Mouse (Mus musculus) hindbrain, embryonic 10.5 days (tissue): ENCODE data around the gene Phox2a. TPM values are rescaled to one million over a fixed set of nuclear protein-coding genes. Genes with fewer than 3 reads are reported as not detected.

Experiments
- DNase-seq: peaks from one replicate; pipeline ENCODE4 v3.0.0-alpha.2; 2017; ENCODE audit warnings: low spot score
- H3K27ac ChIP-seq: fragments of 300-500 bp; sonication (generic); 2 replicates; pipeline ENCODE4 v1.5.1; 2016; ENCODE audit warnings: mild to moderate bottlenecking, moderate library complexity
- H3K27me3 ChIP-seq: fragments of 300-500 bp; sonication (generic); 2 replicates; pipeline ENCODE4 v1.6.1; 2016; ENCODE audit warnings: mild to moderate bottlenecking; ENCODE audit not compliant: poor library complexity, insufficient read depth, severe bottlenecking
- H3K36me3 ChIP-seq: fragments of 300-500 bp; sonication (generic); 2 replicates; pipeline ENCODE4 v1.6.1; 2016; ENCODE audit warnings: mild to moderate bottlenecking, moderate library complexity
- H3K4me1 ChIP-seq: fragments of 300-500 bp; sonication (generic); replicated peaks from 2 replicates; pipeline ENCODE4 v1.6.1; 2016; ENCODE audit warnings: mild to moderate bottlenecking
- H3K4me3 ChIP-seq: fragments of 300-500 bp; sonication (generic); 2 replicates; pipeline ENCODE4 v1.5.1; 2016; ENCODE audit warnings: mild to moderate bottlenecking, moderate library complexity
- H3K9me3 ChIP-seq: fragments of 300-500 bp; sonication (generic); 2 replicates; pipeline ENCODE4 v1.6.1; 2016; ENCODE audit warnings: mild to moderate bottlenecking, moderate library complexity
- WGBS: fragments of 180-500 bp; shearing (Covaris S2); methylation state at CpG from one replicate; pipeline ENCODE4 v1.1.7; 2016; 5-methylcytosine and 5-hydroxymethylcytosine counted together
- polyA plus RNA-seq: library from polyadenylated mRNA; unstranded; fragments of >200 nt; fragmentation: Nextera tagmentation; extraction: Ambion mirVana; gene quantifications from 2 replicates; pipeline ENCODE4 v1.2.1, GENCODE M21; 2016

Gene Phox2a
- polyA plus RNA-seq: 2.2 and 4.7 TPM in 2 replicates

GRCm38 (mm10) chr7:101817861-101818401 lies at the start of gene Phox2a:
TSS of gene Phox2a (plus strand) at chr7:101818313.
- WGBS: under 1% methylated on average over 45 of the region's 45 CpGs
- peak within 1 kb of the TSS; percentile 48 for H3K4me3 ChIP-seq
- DNase-seq: peak; percentile 52

GRCm38 (mm10) chr7:101770051-101770450 lies 48.1 kb upstream of the Phox2a start:
- H3K4me3 ChIP-seq: no peak overlapping the region
- DNase-seq: no peak
- H3K4me1 ChIP-seq: peaks cover 31% of the 10 kb centered on the region
- WGBS: 79% methylated on average over 7 of the region's 7 CpGs
- no peaks in the 10 kb centered on the region for H3K9me3 ChIP-seq
- H3K36me3 ChIP-seq: peaks cover 39% of the 10 kb centered on the region
- H3K27me3 ChIP-seq: no peaks in the 10 kb centered on the region
- H3K27ac ChIP-seq: 0 out of 2 replicates have a peak overlapping the region, but pooled peaks have one; percentile 35

More at GRCm38 (mm10) chr7:101817861-101818401, at the start of gene Phox2a:
- H3K4me1 ChIP-seq: peaks cover 42% of the 10 kb centered on the region
- peaks cover 3% of the 10 kb centered on the region; the same call in 1 of the 2 replicates for H3K9me3 ChIP-seq
- peaks cover 1% of the 10 kb centered on the region; the same call in 1 of the 2 replicates for H3K36me3 ChIP-seq
- H3K27ac ChIP-seq: peak within 1 kb of the TSS; percentile 54; the same call in 1 of the 2 replicates
- H3K27me3 ChIP-seq: peaks cover 73% of the 10 kb centered on the region

GRCm38 (mm10) chr7:101771604-101772003 lies 46.5 kb upstream of the Phox2a start:
- Histone ChIP-seq H3K4me1 (peaks cover 31% of the 10 kb centered on the region), H3K27ac (peak overlapping the region; percentile 35; the same call in 1 of the 2 replicates), H3K36me3 (peaks cover 28% of the 10 kb centered on the region), H3K9me3 (no peaks in the 10 kb centered on the region), H3K27me3 (no peaks in the 10 kb centered on the region), H3K4me3 (no peak overlapping the region)
- DNase-seq: no peak
- 85% methylated on average over 1 of the region's 1 CpGs for WGBS

- 69% methylated on average over 8 of the region's 8 CpGs for WGBS
- DNase-seq: peak; percentile 25
- H3K4me3 ChIP-seq: no peak overlapping the region
- no peaks in the 10 kb centered on the region for H3K9me3 ChIP-seq
- H3K36me3 ChIP-seq: peaks cover 28% of the 10 kb centered on the region
- peaks cover 31% of the 10 kb centered on the region for H3K4me1 ChIP-seq
- no peaks in the 10 kb centered on the region for H3K27me3 ChIP-seq
- H3K27ac ChIP-seq: no peak overlapping the region
Measured at GRCm38 (mm10) chr7:101772687-101773086, 45.4 kb upstream of the Phox2a start.

- H3K9me3 ChIP-seq: no peaks in the 10 kb centered on the region
- H3K36me3 ChIP-seq: peaks cover 51% of the 10 kb centered on the region
- no peak for DNase-seq
- no peak overlapping the region for H3K4me3 ChIP-seq
- no peak overlapping the region for H3K27ac ChIP-seq
- peaks cover 9% of the 10 kb centered on the region for H3K4me1 ChIP-seq
- H3K27me3 ChIP-seq: no peaks in the 10 kb centered on the region
- WGBS: 93% methylated on average over 1 of the region's 1 CpGs
Measured at GRCm38 (mm10) chr7:101777053-101777452, 41.1 kb upstream of the Phox2a start.

- Histone ChIP-seq H3K4me3 (peak overlapping the region; percentile 57), H3K9me3 (no peaks in the 10 kb centered on the region), H3K4me1 (peaks cover 50% of the 10 kb centered on the region), H3K27me3 (peaks cover 89% of the 10 kb centered on the region), H3K27ac (no peak overlapping the region), H3K36me3 (peaks cover 26% of the 10 kb centered on the region)
- 3% methylated on average over 35 of the region's 35 CpGs for WGBS
- DNase-seq: peak; percentile 53
Measured at GRCm38 (mm10) chr7:101820295-101821030, 2.4 kb downstream of the Phox2a start.

- peaks cover 76% of the 10 kb centered on the region for H3K27me3 ChIP-seq
Measured at GRCm38 (mm10) chr7:101821571-101822501, 3.7 kb downstream of the Phox2a start.

GRCm38 (mm10) chr7:101822836-101823757 lies 5.0 kb downstream of the Phox2a start:
- H3K4me3 ChIP-seq: no peak overlapping the region
- no peaks in the 10 kb centered on the region for H3K9me3 ChIP-seq
- H3K27me3 ChIP-seq: peaks cover 64% of the 10 kb centered on the region
- WGBS: 28% methylated on average over 32 of the region's 32 CpGs
- H3K4me1 ChIP-seq: peaks cover 40% of the 10 kb centered on the region
- H3K27ac ChIP-seq: no peak overlapping the region
- peaks cover 53% of the 10 kb centered on the region for H3K36me3 ChIP-seq
- DNase-seq: peak; percentile 56

More at GRCm38 (mm10) chr7:101821571-101822501, 3.7 kb downstream of the Phox2a start:
- Histone ChIP-seq H3K27ac (peak overlapping the region; percentile 86), H3K4me3 (peak overlapping the region; percentile 57), H3K4me1 (peaks cover 50% of the 10 kb centered on the region), H3K9me3 (no peaks in the 10 kb centered on the region), H3K36me3 (peaks cover 40% of the 10 kb centered on the region)
- 1% methylated on average over 71 of the region's 71 CpGs for WGBS
- DNase-seq: peak; percentile 78

- H3K4me1 ChIP-seq: peaks cover 35% of the 10 kb centered on the region
- peaks cover 62% of the 10 kb centered on the region for H3K36me3 ChIP-seq
- no peak overlapping the region for H3K4me3 ChIP-seq
- peaks cover 55% of the 10 kb centered on the region for H3K27me3 ChIP-seq
- 86% methylated on average over 18 of the region's 18 CpGs for WGBS
- H3K9me3 ChIP-seq: no peaks in the 10 kb centered on the region
- no peak for DNase-seq
- no peak overlapping the region for H3K27ac ChIP-seq
Measured at GRCm38 (mm10) chr7:101823758-101824630, 5.9 kb downstream of the Phox2a start.

- no peak overlapping the region for H3K4me3 ChIP-seq
- no peak for DNase-seq
- 97% methylated on average over 3 of the region's 3 CpGs for WGBS
- no peaks in the 10 kb centered on the region for H3K9me3 ChIP-seq
- H3K36me3 ChIP-seq: peaks cover 91% of the 10 kb centered on the region
- H3K27me3 ChIP-seq: no peaks in the 10 kb centered on the region
- H3K4me1 ChIP-seq: peaks cover 21% of the 10 kb centered on the region
- no peak overlapping the region for H3K27ac ChIP-seq
Measured at GRCm38 (mm10) chr7:101830373-101830772, 12.3 kb downstream of the Phox2a start.

- H3K36me3 ChIP-seq: peaks cover 80% of the 10 kb centered on the region
- no peak for DNase-seq
- no peak overlapping the region for H3K27ac ChIP-seq
- H3K4me3 ChIP-seq: no peak overlapping the region
- no peaks in the 10 kb centered on the region for H3K9me3 ChIP-seq
- no peaks in the 10 kb centered on the region for H3K27me3 ChIP-seq
- H3K4me1 ChIP-seq: peaks cover 32% of the 10 kb centered on the region
- WGBS: 94% methylated on average over 8 of the region's 8 CpGs
Measured at GRCm38 (mm10) chr7:101831437-101831836, 13.3 kb downstream of the Phox2a start.
